Mouse (Mus musculus): Measurements from ENCODE around the gene Gm8947.
A peak's percentile ranks its signal among the peaks of the same experiment; 100 is the strongest.
"Not testable (repeated sequence)": the region's sequence is repeated elsewhere in the genome, so short reads cannot be mapped to it uniquely, and the experiment has no call there.

Gene Gm8947

DNA sequence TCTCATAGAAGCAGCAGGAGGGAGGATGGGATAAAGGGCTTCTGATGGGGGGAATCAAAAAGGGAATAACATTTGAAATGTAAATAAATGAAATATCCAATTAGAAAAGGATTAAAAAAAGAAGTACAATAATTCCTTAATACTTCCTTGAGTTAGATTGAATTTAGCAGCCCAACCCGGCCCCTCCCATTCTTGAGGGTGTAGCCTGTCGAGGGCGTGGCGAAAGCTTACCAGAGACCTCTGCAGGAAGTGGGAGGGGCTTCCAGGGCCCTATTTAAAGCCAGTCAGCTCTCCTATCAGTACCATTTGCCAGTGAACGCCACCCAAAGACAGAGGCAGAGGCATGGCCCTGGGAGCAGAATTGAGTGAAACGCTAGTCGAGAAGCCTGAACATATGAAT, at the start of gene Gm8947:
Gene Gm8947, plus strand, starts transcription at position 302 of the 400 bp plus-strand sequence.
- DNase-seq (ENCODE audit: low spot score in 2 of 2) = not testable (repeated sequence)

DNA sequence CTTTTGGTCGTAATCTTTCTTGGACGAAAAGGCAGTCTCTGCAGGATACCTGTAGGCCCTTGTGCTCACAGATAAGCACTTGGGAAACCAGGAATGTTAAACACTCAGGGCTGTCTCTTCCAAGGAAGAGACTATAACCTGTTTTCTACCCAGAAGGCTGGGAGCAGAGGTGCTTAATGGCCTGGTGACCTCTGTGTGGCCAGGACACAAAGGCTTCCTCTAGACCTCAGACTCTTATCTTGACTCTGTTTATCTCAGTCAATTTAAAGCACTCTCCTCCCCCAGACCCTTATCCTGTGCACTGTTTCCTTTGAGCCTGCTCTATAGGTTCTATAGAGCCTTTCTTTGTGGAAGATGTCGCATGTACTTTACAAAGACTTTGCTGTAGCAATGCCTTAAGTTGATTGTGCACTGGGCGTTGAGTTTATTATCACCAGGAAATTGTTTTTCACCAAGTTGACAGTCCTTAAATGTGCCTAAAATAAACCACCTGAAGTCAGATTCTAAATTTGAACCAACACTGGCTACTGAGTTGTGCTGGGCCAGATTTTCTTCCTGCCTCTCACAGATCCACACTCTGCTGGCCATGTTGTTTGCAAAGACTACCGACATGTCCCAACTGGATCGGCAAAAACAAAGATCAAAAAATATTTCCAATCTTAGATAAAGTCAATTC, 47.6 kb upstream of the Gm8947 start:
- no peak for DNase-seq (ENCODE audit: low spot score in 2 of 2)

DNA sequence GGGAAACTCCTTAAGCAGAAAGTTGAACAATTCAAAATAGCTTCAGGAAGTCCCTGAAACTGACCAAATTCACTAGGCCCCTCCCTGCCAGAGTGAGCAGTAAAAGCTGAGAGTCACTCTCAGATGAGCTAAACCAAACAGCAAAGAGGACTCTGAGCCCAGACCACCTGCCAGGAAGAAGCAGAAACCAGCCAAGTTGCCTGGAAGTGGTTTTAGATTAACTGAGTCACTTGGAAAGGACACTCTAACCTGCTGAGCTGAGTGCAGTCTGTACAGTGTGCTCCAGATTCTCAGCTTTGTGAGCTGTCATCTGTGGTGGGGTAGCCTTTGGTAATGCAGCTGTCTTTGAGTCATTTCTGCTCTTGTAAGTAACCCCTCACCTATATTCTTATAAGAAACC, 44.4 kb upstream of the Gm8947 start:
- no peak for DNase-seq (ENCODE audit: low spot score in 2 of 2)

DNA sequence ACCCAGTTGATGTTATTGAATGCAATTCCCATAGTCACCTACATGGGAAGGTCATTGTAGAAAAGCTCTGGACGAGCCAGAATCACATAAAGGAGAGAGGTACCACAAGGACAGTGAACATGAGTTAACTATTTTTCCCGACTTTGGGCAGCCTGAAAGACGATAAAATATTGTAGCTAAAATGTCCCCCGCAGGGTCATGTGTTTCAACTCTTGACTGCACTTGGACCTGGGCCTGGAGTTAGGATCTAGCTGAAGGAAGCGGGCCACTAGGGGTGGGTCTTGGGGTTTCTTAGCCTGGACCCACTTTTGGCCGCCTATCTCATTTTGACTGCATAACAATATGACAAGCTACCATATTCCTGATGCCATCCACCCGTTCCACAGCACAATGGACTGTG, 42.0 kb upstream of the Gm8947 start:
- DNase-seq (ENCODE audit: low spot score in 2 of 2) = no peak

DNA sequence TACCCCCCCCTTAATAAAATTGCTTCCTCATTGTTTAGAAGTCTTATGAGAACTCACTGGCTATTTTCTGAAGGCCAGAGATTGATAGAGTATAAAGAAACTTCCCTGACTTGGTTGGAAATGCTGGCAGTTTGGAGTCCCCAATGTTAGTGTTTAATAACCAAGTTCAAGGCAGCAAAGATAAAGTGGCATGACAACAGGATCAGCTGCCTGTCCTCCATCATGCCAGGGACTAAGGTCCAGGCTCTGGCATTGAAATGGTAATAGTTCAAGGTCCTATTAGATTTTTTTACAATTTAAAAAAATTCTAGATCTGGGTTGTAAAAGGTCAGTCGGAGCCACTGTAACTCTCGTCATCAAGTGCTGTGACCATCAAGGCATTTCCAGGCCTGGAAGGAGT, 41.1 kb upstream of the Gm8947 start:
- no peak for DNase-seq (ENCODE audit: low spot score in 2 of 2)

DNA sequence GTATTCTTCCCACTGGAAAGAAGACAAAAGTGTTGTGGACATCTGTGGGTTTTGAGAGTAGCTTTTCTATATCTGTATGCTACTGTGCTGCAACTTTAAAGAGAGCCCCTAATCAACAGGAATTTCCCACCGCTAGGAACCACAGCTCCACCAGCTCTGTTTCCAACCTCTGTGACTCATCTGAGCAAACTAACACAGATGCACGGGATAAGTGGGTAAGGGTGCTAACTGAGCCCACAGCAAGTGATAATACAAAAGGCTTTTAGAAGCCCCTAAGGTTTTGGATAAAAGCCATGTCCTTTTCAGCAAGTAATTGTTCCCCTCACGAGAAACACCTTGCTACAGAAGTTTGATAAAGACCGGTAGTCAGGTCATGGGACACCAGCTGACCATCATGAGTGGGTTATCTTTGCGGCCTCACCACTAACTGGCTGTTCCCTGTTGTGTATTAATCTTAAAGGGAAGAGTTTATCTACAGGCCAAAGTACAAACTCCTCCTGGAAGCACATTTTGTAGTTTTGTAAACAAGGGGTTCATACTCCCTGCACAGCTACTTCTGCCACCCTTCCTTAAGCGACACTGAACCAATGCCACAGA, 39.0 kb upstream of the Gm8947 start:
- no peak for DNase-seq (ENCODE audit: low spot score in 2 of 2)

DNA sequence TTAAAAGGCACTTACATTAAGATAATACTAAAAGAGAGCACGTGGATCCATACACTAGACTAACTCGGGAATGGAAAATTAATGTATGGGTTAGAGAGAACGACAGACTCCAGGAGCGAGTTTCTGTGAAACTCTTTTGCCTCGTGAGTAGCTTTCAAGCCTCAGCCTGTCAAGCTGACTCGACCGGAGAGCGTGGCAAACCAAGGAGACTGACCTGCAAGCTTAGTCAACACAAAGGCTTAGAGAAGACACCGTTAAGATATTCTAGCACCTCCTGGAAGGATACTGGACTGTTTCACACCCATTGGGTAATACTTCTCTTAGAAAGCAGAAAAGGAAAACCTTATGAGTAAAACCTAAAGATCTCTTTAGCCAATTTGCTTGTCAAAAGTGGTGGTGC, 38.0 kb upstream of the Gm8947 start:
- not testable (repeated sequence) for DNase-seq (ENCODE audit: low spot score in 2 of 2)

DNA sequence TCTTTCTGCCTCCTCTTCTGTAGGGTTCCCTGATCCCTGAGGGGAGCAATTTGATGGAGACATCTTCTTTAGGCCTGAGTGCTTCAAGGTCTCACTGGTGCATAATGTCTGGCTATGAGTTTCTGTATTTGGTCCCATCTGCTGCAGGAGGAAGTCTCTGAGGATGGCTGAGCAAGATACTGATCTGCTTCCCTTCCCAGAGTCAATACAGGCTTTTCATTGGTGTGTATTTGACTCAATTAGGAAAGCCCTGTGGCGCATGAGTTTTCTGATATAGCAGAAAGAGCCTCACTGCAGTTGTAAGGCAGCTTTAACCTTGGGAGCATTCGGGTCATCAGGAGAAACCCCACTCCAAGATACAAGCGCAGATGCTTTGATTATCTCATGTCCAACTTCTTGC, 36.0 kb upstream of the Gm8947 start:
- no peak for DNase-seq (ENCODE audit: low spot score in 2 of 2)

DNA sequence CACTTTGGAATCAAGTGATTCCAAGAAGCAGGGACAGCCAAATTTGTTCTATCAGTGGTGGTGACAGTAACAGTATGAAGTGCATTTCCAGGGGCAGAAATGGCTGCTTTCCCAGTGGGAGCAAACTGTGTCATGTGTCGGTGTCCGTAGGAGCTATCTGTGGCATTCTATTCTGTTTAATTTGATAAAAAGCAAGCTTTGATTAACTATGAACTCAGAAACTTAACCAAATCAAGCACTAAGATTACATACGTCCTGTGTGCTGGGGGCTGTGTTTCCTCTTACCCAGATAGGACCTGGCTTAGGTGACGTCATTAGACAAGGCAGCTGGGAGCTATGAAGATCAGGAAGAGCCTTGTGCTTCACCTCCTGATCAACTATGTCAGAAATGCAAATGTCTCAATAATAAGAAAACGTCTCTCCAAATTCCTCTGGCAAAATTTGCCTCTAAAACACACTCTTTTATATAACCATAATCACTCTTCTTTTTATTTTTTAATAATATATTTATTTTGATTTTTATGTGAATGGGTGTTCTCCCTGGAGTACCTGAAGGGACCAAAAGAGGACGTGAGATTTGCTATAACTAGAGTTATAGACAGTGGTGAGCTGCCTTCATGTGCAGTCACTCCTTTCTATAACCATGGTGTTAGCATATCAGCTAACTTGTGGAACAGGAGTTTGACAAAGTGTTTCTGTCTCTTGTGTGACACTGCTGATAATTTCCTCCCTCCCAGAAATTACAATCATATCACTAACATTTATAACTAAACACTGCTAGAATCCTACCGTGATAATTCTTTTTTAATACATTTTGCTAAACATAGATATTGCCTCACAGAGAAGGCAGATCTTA, 35.2 kb upstream of the Gm8947 start:
- no peak for DNase-seq (ENCODE audit: low spot score in 2 of 2)

DNA sequence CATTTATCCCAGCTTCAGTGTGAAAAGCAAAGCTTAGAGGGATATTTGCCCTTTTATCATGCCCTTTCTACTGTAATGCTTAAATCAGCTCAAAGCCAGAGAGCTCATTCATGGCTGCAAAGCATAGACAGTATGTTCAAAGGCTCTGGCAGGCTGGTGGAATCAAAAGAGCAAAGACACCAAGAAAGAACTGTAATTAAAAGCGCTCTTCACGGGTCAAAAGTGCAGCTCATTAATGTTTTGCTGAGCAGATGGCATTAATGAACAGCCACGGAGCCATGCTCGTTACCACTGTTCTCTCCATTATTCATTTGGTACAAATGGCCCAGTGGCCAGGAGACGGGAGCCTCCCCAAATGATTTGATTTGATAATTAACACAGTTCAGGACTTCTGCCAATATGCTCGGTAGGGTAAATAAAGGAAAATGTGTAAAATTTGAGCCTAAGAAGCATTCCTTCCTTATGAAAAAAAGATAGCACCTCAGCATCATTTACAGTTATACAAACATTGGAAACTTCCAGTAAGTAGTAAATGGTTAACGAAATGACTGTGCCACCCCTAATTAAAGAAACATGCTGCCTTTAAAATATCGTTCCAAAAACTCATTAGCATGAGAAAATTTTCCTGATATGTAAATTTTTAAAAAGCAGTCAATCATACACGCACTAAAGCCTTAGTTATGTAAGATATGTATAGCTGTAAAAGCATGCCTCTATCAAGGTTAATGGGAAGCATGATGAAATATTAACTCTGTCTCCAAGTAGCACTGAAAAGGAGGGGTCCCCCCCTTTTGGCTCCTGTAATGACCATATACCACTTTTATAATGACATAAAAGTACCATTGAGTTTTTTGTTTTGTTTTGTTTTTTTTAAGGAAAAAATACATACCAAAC, 34.0 kb upstream of the Gm8947 start:
- DNase-seq (ENCODE audit: low spot score in 2 of 2) = no peak

DNA sequence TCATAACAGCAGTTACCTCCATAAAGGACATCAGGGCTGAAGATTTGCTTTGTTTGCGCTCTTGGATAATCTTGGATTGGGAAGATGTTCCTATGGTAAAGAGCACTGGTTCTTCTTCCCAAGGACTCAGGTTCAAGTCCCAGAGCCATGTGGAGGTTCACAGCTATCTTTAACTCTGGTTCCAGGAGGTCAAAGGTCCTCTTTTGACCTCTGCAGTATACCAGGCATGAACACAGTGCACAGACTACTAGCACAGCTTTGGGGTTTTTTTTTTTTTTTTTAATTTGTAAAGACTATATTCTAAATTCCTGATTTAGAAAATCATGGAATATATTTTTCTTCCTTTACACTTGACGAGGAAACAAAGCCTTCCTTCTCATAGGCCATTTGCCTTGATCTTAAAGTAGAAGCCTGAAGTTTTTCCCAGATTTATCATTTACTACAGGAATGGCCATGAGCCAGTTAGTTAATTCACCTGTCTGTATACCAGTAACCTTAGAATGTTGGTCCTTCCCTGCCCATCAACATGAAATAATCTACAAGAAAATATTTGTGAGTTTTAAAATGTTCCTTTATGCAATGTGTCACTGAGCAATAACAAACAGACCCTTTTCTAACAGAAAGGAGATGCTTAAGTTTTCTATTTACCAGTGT, 33.2 kb upstream of the Gm8947 start:
- DNase-seq (ENCODE audit: low spot score in 2 of 2) = no peak

DNA sequence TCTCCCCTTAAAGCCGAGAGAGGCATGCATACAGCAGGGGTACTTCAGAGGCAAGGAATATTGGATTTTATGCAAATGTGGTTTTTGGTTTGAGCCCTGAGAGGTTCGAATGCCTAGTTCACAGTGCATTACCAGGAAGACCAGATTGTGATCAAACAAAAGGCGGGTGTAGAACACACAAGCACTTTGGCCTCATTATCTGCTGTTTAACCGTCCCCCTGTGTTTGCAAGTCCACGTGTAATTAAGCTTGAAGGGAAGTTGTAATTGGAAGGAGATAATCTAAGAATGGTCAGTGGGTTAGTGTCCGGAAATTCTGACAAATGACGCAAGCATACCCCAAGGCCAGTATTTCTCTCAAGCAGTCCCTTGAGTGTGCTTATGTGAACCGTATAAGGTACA, 26.1 kb upstream of the Gm8947 start:
- DNase-seq (ENCODE audit: low spot score in 2 of 2) = no peak

DNA sequence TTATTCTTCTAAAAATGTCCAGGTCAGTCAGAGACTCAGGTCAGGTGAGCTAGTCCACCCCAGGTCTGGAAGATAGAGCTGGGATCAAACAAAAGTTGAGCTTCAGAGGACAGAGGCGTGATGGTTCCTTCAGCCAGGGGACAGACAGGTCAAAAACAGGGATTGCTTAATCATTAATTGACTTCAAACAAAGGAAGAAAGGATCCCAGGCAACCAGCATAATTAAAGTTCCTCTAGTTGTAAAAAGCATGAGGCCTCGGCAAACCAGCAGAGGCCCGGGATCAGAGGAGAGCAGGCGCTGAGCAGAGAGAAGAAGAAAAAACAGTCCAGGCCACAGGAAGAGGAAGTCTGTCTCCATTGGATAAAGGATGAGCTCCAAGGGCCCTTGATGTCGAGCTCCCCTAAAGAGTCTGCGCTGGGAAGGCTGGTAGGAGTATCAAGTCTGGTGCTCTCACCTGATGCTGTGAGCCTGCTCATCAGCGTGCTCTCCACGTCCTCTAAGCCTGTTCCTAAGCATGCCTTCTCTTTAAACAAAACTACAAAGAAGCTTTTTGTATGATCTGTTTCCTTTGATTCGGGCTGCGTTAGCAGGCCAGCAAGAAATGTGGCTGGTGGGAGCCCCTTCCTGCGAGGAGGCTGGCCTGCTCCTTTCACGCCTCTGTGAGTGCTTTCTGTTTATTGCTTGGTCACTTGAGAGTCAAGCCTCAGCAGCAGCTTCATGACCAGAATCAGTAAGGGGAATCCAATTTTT, 24.7 kb upstream of the Gm8947 start:
- no peak for DNase-seq (ENCODE audit: low spot score in 2 of 2)

DNA sequence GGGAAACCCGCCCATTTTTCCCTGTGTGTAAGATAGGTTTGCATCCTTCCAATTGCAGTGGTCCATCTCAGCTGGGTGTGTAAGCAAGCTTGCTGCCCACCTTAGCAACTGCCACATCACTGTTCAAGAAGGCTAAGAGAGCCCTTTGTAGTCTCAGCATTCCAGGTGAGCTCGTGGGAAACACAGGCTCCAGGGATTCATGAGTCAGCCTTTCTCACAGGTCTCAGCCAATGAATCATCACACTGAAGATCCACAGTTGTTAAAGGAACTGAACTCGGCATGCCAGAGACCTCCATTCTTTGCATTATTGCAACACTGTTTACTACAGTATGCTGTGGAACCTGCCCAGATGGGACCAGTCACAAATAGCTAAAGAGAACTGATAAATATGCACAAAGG, 23.5 kb upstream of the Gm8947 start:
- no peak for DNase-seq (ENCODE audit: low spot score in 2 of 2)

DNA sequence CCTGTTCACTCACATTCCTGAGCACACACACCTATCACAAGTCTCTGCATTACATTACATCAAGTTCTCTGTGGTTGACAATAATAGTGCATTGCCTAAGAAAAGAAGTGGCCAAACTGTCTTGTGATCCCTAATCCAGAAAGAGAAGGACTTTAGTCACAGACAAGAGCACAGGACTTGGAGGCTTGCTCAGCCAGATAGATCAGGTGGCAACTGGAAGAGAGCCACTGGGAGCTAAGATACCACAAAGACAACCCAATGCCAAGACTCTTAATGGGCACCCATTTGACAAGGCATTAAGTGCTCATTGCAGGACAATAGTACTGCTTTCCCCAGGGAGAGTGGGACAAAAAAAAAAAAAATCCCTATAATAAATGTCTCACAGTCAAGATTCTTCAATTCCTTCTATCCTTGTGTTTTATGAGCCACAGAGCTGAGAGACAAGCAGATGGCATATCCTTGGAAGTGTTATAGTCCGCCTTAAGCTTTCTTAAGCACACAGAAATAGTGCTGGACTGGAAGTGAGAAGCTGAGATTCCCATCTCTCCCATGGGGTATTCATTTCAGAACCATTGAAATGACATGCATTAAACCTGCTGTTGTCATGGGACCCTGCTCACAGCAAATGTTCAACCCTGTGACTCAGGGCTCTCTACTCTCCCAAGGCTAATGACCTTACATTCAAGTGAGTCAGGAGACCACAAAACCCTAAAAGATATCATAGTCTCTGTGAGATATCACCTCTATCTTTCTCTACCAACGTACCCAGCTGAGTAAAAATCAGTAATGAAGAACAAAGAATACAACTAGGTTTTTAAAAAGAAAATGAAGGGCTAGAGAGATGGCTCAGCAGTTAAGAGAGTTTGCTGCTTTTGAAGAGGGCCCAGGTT, 20.4 kb upstream of the Gm8947 start:
- DNase-seq (ENCODE audit: low spot score in 2 of 2) = no peak

DNA sequence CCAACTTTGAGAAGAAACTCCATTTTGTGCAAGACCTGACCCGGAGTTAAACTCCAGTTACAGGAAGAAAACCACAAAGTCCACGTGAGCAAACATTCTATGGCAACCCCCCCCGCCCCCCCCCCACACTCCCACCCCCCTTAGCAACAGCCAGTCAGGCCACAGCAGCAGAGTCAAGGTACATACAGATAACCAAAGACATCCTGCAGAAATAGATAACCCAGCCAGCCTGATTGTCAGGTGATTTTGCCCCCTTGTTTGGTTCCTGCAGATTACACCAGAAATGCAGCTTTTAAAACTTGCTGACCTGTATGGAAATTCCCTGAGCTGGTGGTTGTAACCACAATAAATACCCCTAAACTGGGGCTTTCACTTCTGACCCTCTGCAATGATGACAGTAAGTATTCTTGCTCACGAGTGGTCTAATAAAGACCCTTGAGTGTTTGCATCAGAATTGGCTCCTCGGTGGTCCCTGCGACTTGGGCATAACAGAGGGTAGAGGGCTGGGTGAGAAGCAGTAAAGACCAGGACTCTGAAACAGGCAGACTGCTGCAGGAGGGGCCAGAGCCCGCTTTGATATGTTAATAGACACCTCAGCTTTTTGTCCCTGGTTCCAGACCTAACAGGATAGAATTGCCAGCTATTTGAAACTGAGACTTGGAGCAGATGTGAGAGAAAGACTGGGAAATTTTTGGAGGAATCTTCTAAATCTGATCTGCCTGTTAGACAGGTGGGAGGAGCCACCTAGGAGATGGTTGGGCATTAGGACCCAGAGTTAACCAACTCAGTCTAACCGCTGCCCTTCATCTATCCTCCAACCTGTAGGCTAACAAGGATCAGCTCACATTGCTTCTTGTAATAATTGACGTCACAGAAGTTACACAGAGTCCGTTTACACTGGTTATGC, 14.9 kb upstream of the Gm8947 start:
- DNase-seq (ENCODE audit: low spot score in 2 of 2) = peak in 1 of 2 experiments; percentile 27

DNA sequence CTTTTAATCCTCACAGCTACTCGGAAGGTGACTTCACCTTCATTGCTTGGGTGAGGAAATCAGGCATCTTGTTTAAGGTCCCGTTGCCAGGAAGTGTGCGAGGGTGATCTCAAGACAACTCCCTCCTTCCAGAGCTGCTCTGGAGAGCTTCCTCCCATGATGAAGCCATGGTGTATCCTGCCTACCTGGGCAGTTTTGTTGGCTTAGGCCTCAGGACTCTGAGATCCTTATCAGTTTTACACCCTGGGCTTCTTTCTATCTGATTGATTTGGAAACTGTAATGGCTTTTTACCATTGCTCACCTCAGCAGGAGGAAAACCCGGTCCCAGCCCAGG, 14.3 kb upstream of the Gm8947 start:
- no peak for DNase-seq (ENCODE audit: low spot score in 2 of 2)

DNA sequence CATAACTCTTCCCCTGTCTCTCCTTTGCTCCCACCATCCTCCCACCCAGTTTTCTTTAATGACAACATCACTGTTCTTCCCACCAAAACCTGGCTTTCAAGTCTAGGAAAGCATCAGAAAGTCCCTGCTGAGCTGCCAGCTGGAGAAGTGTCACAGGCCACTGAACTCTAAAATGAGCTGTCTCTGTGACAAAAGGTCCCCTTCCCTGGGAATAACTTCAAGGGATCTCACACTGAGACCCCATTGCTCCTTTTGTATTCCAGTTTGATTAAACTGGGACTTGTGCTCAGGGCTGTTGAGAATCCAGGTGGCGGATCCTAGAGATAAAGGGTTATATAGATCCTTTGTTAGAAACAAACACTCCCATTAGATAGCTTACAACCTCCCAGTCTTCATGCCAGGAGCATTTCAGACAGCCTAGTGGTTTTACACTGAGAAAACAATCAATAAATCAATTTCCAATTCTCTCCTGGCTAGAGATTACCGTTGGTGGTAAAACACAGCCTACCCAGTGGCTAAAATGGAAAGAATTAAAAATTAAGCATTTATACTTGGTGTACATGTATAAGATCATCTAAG, 13.6 kb upstream of the Gm8947 start:
- DNase-seq (ENCODE audit: low spot score in 2 of 2) = no peak
